Mouse (Mus musculus) heart, embryonic 11.5 days (tissue): ENCODE data around the gene Pik3cd. TPM values are rescaled to one million over a fixed set of nuclear protein-coding genes. Genes with fewer than 3 reads are reported as not detected.

Experiments used
- ATAC-seq: fragments of 200-750 bp; cut with Nextera tagmentation; replicated peaks from 2 replicates; pipeline ENCODE4 v1.8.0; 2017; ENCODE audit warnings: moderate library complexity; ENCODE audit not compliant: insufficient number of reproducible peaks, low FRiP score, low TSS enrichment
- H3K27ac ChIP-seq: fragments of 300-500 bp; sonication (generic); 2 replicates; pipeline ENCODE4 v1.5.1; 2014; ENCODE audit warnings: mild to moderate bottlenecking, low read depth, low read length
- H3K27me3 ChIP-seq: fragments of 300-500 bp; sonication (generic); 2 replicates; pipeline ENCODE4 v1.6.1; 2014; ENCODE audit warnings: mild to moderate bottlenecking, low read length, mixed read lengths; ENCODE audit not compliant: control insufficient read depth, insufficient read depth
- H3K36me3 ChIP-seq: fragments of 300-500 bp; sonication (generic); 2 replicates; pipeline ENCODE4 v1.6.1; 2014; ENCODE audit warnings: mild to moderate bottlenecking, low read length, moderate library complexity, mixed read lengths; ENCODE audit not compliant: control insufficient read depth, insufficient read depth
- H3K4me1 ChIP-seq: fragments of 300-500 bp; sonication (generic); 2 replicates; pipeline ENCODE4 v1.6.1; 2014; ENCODE audit warnings: low read length; ENCODE audit not compliant: control insufficient read depth, insufficient read depth
- H3K4me2 ChIP-seq: fragments of 300-500 bp; sonication (generic); 2 replicates; pipeline ENCODE4 v1.6.1; 2014; ENCODE audit warnings: mild to moderate bottlenecking, moderate library complexity
- H3K4me3 ChIP-seq: fragments of 300-500 bp; sonication (generic); 2 replicates; pipeline ENCODE4 v1.5.1; 2014; ENCODE audit warnings: low read depth, low read length
- H3K9ac ChIP-seq: fragments of 300-500 bp; sonication (generic); 2 replicates; pipeline ENCODE4 v1.6.1; 2014; ENCODE audit warnings: mild to moderate bottlenecking, low read depth, low read length, moderate library complexity
- H3K9me3 ChIP-seq: fragments of 300-500 bp; sonication (generic); replicated peaks from 2 replicates; pipeline ENCODE4 v1.6.1; 2016; ENCODE audit warnings: low read length; ENCODE audit not compliant: control insufficient read depth
- WGBS: fragments of 180-500 bp; shearing (Covaris S2); extraction: QIAGEN DNeasy Blood & Tissue Kit; methylation state at CpG from one replicate; pipeline ENCODE4 v1.1.7; 2014; ENCODE audit not compliant: insufficient replicate concordance; 5-methylcytosine and 5-hydroxymethylcytosine counted together
- polyA plus RNA-seq: library from polyadenylated mRNA; unstranded; fragments of >200 nt; fragmentation: Nextera tagmentation; extraction: Ambion mirVana; gene quantifications from 2 replicates; pipeline ENCODE4 v1.2.1, GENCODE M21; 2014

Pik3cd gene
- polyA plus RNA-seq, 1 experiment from 2014 or later: 2.3 TPM

DNA sequence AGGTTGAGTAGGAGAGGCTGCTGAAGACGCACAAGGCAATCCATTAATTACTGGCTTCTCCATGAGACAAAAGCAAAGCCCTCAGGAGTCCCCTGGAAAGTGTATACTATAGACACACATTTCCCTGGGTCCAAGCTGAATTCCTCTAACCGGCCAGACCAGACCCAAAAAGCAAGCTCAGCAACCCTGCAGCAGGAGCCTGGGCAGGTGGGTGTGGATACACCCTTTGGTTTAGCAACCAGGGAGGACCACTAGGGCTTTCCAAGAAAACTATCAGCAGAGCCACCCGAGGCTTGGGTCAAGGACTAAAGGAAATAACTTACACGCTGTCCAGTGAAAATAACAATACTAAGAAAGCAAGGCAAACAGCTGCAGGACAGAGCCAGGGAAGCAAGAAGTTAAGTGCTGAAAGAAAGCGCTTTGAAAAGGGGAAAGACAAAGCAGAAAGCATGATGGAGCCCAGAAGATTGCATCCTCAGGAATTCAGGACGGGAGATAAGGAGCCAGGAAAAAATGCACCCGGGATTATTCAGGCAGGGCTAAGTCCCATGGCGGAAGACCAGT, 27.5 kb downstream of the Pik3cd start:
- H3K9ac ChIP-seq: no peak overlapping the region
- H3K4me1 ChIP-seq: peaks cover 6% of the 10 kb centered on the region; the same call in 1 of the 2 replicates
- peak overlapping the region; percentile 66 for H3K4me3 ChIP-seq
- H3K9me3 ChIP-seq: 0 out of 2 replicates have a peak, but pooled peaks cover 3% of the 10 kb centered on the region
- WGBS: 8% methylated on average over 8 of the region's 8 CpGs
- no peak for ATAC-seq
- no peaks in the 10 kb centered on the region for H3K36me3 ChIP-seq
- peak overlapping the region; percentile 93 for H3K4me2 ChIP-seq
- no peak overlapping the region for H3K27ac ChIP-seq
- H3K27me3 ChIP-seq: peaks cover 19% of the 10 kb centered on the region

DNA sequence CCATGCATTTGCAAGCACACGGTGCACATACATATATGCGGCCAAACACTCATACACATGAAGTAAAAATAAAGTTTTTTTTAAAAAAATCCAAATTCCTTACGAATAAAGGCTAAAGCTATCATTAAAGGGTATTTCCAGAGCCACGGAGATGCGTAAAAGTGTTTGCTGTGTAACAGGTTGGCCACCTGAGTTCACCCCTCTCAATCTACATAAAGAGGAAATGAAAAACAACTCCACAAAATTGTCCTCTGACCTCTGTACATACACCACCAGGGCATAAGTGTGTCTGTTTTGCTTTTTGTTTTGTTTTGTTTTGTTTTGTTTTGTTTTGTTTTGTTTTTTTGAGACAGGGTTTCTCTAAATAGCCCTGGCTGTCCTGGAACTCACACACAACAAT, 29.6 kb downstream of the Pik3cd start:
- no peak overlapping the region for H3K4me3 ChIP-seq
- WGBS: 84% methylated on average over 5 of the region's 5 CpGs
- no peak overlapping the region for H3K9ac ChIP-seq
- H3K36me3 ChIP-seq: no peaks in the 10 kb centered on the region
- H3K4me2 ChIP-seq: no peak overlapping the region
- H3K27ac ChIP-seq: no peak overlapping the region
- 0 out of 2 replicates have a peak, but pooled peaks cover 3% of the 10 kb centered on the region for H3K9me3 ChIP-seq
- peaks cover 6% of the 10 kb centered on the region; the same call in 1 of the 2 replicates for H3K4me1 ChIP-seq
- peaks cover 19% of the 10 kb centered on the region for H3K27me3 ChIP-seq
- ATAC-seq: no peak

DNA sequence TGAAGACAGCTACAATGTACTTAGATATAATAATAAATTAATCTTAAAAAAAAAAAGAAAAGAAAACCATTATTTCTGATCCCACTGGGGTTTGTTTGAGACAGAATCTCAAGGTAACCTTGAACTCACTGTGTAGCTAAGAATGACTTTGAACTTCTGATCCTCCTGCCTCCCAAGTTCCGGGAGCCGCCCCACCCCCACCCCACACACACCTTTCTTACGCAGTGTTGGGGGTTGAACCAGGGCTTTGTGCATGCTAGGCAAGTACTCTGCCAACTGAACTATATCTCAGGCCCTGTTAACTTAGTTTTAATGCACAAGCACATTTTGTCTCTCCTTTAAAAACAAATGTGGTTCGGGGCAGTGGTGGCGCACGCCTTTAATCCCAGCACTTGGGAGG, 31.2 kb downstream of the Pik3cd start:
- Histone ChIP-seq H3K27me3 (peaks cover 19% of the 10 kb centered on the region), H3K4me3 (no peak overlapping the region), H3K9ac (no peak overlapping the region), H3K4me1 (peaks cover 5% of the 10 kb centered on the region; the same call in 1 of the 2 replicates), H3K4me2 (no peak overlapping the region), H3K27ac (no peak overlapping the region), H3K36me3 (no peaks in the 10 kb centered on the region), H3K9me3 (0 out of 2 replicates have a peak, but pooled peaks cover 3% of the 10 kb centered on the region)
- 93% methylated on average over 6 of the region's 6 CpGs for WGBS
- no peak for ATAC-seq

DNA sequence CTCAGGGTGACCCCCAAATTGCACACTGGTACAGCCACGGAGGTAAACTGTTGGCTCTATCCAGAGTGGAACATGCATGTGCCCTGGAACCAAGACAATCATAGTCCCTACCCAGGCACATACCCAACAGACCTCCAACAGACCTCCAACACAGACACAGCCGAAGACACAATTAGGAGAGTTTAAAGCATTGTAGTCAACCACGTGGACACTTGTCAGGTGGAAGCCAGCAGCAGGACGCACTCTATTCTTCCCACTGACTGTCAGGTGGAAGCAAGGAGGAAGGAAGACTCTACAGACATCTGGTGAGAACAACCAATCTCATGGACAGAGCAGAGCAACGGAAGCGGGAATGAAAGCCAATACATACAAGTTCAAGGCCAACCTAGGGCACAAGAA, 36.7 kb downstream of the Pik3cd start:
- no peaks in the 10 kb centered on the region for H3K4me1 ChIP-seq
- ATAC-seq: no peak
- H3K27me3 ChIP-seq: no peaks in the 10 kb centered on the region
- H3K4me3 ChIP-seq: no peak overlapping the region
- H3K9ac ChIP-seq: no peak overlapping the region
- no peak overlapping the region for H3K4me2 ChIP-seq
- 84% methylated on average over 6 of the region's 6 CpGs for WGBS
- no peaks in the 10 kb centered on the region for H3K9me3 ChIP-seq
- no peak overlapping the region for H3K27ac ChIP-seq
- H3K36me3 ChIP-seq: no peaks in the 10 kb centered on the region

DNA sequence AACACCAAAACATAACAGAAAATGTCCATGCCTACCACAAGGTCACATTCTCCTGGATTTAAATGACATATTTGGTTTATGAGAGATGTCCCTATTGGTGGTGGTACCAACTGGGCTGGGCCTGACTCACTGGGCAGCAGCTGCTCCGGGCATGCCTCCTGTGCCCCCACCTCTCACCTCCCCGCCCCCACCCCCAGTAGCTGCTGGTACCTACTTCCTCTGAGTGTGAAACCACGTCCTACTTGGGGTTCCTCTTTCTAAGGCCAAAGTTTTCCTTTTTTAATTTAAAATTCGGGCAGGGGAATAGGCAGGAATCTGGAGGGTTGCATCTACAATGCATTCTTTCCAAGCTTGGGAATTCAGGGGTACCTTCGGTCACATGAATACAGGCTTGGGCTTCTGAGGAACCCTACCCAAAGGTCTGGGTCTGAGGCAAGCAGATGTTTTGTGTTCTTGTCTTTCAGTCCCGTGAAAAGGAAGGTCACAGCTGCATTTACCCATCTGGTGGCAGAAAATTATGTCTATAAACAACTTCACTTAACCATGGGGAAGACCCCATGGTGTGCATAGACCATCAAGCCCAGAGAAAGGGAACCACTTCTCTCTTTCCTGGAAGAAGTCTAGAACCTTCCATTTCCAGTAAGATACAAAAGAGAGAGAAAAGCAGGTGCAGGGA, 37.2 kb downstream of the Pik3cd start:
- Histone ChIP-seq H3K9me3 (no peaks in the 10 kb centered on the region), H3K27ac (no peak overlapping the region), H3K27me3 (no peaks in the 10 kb centered on the region), H3K4me1 (no peaks in the 10 kb centered on the region), H3K9ac (no peak overlapping the region), H3K4me2 (no peak overlapping the region), H3K4me3 (no peak overlapping the region), H3K36me3 (no peaks in the 10 kb centered on the region)
- WGBS: 72% methylated on average over 6 of the region's 6 CpGs
- no peak for ATAC-seq

DNA sequence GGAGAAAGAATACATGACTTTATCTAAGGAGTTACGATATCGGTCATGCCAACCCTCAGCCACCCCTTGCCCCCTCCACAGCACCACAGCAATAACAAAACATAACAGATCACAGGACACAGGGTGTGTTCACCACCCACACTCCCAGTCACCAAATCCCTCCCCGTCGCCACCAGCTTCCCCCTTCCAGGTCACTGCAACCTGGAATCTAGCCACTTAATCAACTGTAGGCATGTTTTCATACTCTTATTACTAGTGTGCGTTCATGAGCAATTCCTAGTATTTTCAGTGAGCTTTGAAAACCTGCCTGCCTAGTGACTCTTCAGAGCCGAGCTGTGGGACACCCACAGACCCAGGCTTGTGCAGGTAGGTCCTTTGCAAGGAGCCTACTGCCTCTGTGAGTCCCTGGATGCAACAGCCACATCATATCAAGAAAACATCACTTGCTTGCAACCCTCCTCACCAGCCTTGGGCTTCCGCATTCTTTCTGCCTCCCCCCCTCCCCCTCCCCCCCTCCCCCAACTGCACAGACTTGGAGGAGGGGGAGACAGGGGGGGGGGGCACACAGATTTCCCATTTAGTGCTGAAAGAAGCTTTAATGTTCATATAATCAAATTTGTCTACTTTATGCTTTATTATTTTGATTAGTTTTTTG, 38.4 kb downstream of the Pik3cd start:
- no peak overlapping the region for H3K27ac ChIP-seq
- H3K4me1 ChIP-seq: no peaks in the 10 kb centered on the region
- no peaks in the 10 kb centered on the region for H3K9me3 ChIP-seq
- H3K27me3 ChIP-seq: no peaks in the 10 kb centered on the region
- no peak overlapping the region for H3K9ac ChIP-seq
- no peak for ATAC-seq
- H3K4me2 ChIP-seq: no peak overlapping the region
- no peak overlapping the region for H3K4me3 ChIP-seq
- H3K36me3 ChIP-seq: no peaks in the 10 kb centered on the region
- 79% methylated on average over 7 of the region's 7 CpGs for WGBS

DNA sequence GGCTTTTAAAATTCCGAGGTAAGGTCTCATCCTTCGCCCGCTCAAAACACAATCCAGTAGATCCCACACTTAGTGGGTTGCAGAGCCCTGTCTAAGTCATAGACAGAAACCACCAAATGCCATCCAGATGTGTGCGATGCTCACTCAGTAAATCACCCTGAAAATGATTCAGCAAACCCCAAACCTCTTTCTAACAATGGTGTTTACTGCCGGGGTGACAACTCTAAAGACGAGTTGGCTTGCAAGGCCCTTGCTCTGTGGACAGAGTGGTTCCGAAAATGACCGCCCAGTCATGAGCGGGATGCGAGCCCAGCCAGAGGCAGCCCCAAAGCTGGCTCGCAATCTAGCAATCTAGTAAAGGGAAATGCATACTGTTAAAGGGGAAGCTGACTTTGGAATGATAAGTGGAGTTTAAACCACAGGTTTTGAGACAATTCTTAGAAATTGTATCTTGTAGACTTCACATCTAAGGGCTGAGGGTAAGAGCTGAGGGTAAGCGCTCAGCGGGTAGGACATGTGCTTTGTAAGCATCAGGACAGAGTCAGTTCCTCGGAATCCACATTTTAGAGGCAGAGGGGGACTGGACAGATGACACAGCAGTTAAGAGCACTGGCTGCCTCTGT, 40.3 kb downstream of the Pik3cd start:
- ATAC-seq: no peak
- no peaks in the 10 kb centered on the region for H3K4me1 ChIP-seq
- no peaks in the 10 kb centered on the region for H3K36me3 ChIP-seq
- H3K4me2 ChIP-seq: no peak overlapping the region
- no peak overlapping the region for H3K9ac ChIP-seq
- H3K27me3 ChIP-seq: no peaks in the 10 kb centered on the region
- 80% methylated on average over 14 of the region's 14 CpGs for WGBS
- H3K4me3 ChIP-seq: no peak overlapping the region
- no peak overlapping the region for H3K27ac ChIP-seq
- no peaks in the 10 kb centered on the region for H3K9me3 ChIP-seq

DNA sequence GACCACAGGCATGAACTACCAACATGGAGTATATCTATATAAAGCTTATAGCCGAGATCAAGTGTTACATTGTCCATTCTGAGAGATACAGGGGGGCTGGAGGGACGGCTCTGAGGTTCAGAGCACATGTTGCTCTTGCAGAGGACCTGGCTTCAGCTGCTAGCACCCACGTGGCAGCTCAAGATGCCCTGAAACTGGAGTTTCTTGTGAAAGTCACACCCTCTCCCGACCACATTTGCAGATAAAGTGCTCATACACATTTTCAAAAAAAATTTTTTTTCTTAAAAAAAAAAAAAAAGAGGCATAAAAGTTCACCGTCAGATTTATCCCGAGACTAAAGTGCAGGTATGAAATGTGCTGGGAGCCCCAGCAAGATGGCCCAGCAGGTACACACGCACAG, 41.8 kb downstream of the Pik3cd start:
- Histone ChIP-seq H3K27me3 (no peaks in the 10 kb centered on the region), H3K36me3 (no peaks in the 10 kb centered on the region), H3K4me3 (no peak overlapping the region), H3K9me3 (no peaks in the 10 kb centered on the region), H3K27ac (no peak overlapping the region), H3K4me1 (no peaks in the 10 kb centered on the region), H3K4me2 (no peak overlapping the region), H3K9ac (no peak overlapping the region)
- WGBS: 79% methylated on average over 7 of the region's 7 CpGs
- no peak for ATAC-seq
